Mouse (Mus musculus) adrenal gland, adult 8-10 months (tissue): ENCODE measurements around the gene Dnmt1. TPM values are rescaled to one million over a fixed set of nuclear protein-coding genes. Genes with fewer than 3 reads are reported as not detected.

ENCODE experiments used
- DNase-seq: peaks from one replicate; pipeline ENCODE4 v3.0.0; 2022
- microRNA-seq, 2 experiments: library from miRNA; unstranded; fragments of <30 nt; microRNA quantifications; one replicate each; pipeline ENCODE4 v1.2.0; 2022
- total RNA-seq, 4 experiments: library from RNA; stranded (reverse); gene quantifications; 2 replicates each; pipeline ENCODE4 v1.2.4; 2022

The Dnmt1 gene
- total RNA-seq, 4 experiments from 2014 or later: 39.6 to 63.8 (median 47.8) TPM

DNA sequence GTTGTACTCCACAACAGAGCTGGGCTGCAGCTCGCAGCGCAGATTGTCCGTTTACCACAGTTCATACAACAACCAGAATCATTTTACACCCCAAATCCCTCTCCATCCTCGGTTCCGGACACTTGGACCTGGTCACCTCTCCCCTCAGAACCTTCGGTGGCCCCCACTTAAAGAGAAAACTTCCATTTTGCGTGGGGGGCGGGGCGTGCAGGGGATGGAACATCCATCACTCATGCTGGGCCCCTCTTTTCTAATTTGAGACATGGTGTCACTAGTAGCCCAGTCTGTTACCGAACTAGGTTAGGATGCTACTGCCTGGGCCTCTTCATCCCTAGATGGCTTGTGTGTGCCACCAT lies 81.0 kb downstream of the Dnmt1 start:
- no peak for DNase-seq

GRCm38 (mm10) chr9:20878041-20878709 lies 81.5 kb downstream of the Dnmt1 start:
- DNase-seq: peak; percentile 99

GRCm38 (mm10) chr9:20877118-20878040 lies 82.3 kb downstream of the Dnmt1 start:
- no peak for DNase-seq

GRCm38 (mm10) chr9:20876318-20877117 lies 83.2 kb downstream of the Dnmt1 start:
- no peak for DNase-seq

GRCm38 (mm10) chr9:20875021-20875790 lies 84.5 kb downstream of the Dnmt1 start:
- DNase-seq: no peak

DNA sequence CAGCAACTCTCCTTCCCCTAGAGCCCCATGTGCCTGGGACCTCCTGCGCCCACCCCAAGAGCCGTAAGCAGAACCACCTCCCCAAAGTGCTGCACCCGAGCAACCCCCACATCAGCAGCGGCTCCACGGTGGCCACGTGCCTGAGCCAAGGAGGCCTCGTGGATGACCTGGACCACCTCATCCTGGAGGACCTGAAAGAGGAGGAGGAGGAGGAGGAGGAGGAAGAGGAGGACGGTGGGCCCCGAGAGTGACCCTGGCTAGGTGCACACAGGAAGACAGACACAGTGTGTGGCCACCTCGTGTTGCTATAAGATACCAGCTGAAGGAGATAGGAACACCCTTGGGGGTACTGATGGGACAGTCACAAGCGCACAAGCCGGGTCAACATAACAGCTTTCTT lies 86.2 kb downstream of the Dnmt1 start:
- no peak for DNase-seq

DNA sequence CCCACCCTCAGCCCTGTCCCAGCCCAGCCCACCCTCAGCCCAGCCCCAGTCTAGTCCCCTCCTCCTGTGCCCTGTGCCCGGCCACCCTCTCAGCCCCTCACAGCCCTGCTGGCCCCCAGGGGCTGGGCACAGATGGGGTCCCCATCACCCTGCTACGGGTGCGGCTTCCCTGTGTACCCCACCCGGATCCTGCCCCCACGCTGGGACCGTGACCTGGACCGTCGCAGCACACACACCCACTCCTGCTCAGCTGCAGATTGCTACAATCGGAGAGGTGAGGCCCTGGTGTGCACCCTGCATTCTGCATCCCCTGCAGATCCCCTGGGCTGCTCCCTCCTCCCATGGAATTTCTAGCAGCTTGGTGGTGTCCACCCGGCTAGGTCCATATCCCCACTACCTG lies 86.7 kb downstream of the Dnmt1 start:
- DNase-seq: no peak

DNA sequence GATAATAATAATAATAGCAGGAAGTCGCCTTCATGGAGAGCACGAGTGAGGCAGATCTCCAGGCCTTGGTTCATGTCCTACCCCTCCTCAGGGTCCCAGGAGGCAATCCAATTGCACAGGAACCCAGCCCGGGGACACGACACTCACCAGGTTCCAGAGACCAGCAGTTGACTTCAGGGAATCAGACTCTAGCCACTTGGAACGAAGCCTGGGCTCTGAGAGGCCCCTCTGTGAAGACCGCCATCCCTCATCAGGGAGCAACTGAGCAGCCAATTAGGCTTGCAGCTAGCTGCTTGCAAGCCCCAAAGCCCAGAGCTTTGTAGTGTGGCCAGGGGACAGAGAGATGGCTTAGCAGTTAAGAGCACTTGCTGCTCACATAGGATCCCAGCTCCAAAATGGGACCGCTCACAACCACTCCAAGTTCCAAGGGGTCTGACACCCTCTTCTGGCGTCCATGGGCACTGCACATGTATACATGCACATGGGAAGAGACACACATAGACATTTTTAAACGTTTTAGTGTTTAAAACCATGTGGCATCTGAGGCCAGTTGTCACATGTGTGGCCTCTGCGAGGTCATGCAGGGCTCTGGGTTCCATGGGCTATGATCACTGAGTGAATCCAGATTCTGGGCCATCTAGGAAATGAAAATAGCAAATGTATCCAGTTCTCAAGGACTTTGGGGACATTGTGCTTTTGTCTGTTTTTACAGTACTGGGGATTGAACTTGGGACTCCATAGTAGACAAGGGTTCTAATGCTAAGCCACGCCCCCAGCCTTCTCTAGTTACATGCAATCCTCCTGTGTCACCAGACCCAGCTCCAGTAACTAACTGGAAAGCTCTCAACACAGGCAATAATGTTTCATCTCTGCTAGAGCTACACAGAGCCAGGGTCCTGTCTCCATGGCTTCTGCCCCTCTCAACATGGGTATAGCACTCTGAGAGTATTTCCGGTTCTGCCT lies 89.2 kb downstream of the Dnmt1 start:
- no peak for DNase-seq

DNA sequence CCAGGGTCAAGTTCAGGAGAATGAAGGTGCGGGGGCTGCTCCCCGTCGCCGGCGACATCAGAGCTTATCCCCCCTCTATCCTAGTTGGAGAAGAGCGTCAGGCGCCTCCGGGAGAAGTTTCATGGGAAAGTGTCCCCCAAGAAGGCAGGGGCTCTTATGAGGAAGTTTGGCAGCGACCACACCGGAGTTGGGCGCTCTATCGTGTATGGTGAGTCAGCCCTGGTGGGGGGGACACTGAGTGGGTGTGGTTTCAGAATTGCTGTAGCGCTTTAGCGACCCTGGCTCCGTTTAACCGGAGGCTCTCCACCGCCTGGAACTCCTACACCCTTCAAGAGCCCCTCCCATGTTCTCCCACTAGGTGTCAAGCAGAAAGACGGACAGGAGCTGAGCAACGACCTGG lies 90.4 kb downstream of the Dnmt1 start:
- DNase-seq: no peak

DNA sequence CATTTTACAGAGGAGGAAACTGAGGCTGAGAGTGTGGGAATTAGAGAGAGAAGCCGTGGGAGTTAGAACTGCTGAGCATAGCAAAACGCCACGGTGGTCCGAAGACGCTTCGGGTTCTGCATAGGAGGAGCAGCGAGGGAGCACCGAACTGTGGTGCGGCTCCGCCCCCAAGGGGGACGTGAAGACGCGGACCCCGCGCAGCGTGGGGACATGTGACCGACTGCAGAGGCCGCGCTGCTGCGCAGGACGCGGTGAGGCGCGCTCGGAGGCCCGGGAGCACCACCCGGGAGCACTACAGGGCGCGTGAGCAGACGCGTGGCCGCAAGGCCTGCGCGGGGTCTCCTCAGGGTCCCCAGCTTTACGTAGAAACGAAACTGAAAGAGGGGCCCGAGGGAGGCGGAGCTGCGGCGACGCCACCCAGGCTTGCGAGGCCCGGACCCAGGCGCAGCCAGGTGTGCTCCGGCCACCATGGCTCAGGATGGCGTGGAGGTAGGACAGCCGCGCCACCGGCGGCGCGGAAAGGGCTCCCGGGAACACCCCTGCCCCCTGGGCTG lies 91.2 kb downstream of the Dnmt1 start, which contains the start of gene A230050P20Rik:
Gene A230050P20Rik, plus strand, starts transcription at position 195 of the 554 bp plus-strand sequence.
- DNase-seq: no peak

DNA sequence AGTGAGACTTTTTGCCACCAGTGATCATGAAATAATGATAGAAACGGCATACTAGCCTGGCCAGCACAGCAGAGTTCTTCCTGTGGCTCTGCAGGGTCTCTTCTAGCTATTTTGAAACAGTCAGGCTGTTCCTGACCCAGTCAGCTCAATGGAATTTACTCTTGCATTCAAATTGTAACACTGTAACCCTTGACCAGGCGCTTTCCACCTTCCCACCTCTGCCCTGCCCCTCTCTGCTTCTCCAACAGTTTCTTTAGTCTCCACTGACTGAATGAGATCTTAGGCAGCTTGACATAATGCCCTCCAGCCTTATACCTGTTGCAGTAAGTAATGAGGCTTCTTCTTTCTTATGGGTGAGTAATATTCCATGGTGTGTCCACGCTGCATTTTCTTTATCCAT lies 92.8 kb downstream of the Dnmt1 start:
- DNase-seq: no peak

DNA sequence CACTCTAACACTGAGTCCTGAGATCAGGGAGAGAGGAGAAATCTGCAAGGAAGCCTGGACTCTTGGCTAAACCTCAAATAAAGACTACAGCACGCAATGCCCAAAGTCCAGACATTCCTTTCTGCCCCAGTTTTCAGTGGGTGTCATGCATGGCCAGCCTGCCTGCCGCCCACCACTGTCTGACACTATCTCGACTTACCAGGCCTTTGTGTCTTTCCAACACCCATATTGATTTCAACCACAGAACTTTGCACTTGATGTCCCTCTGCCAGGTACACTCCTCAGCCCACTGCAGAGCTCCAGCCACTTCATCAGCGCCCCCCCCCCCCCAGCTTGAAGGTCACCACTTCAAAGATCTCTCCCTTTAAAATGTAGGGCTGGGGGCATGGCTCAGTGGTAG lies 97.5 kb downstream of the Dnmt1 start:
- DNase-seq: no peak

- no peak for DNase-seq
Measured at GRCm38 (mm10) chr9:20861821-20862220, 97.9 kb downstream of the Dnmt1 start.

GRCm38 (mm10) chr9:20859926-20860325 lies 99.8 kb downstream of the Dnmt1 start:
- no peak for DNase-seq

Small RNAs within 50 kb of the gene (microRNA-seq; reads per million reads assigned to microRNA genes)
- 0 to 0.18 reads per million in 2 experiments for gene Mir7081

Other genes with a start within 250 kb of the Dnmt1 start
- 1 to 10 TPM in 1 of 4 experiments, under 1 TPM in 3; 0.42 to 1.1 (median 0.71) TPM for gene Olfm2, start 213.5 kb downstream of the Dnmt1 start, total RNA-seq
- gene Col5a3, start 144.8 kb downstream of the Dnmt1 start, total RNA-seq: 100 to 1,000 TPM in 3 of 4 experiments, 10 to 100 TPM in 1; 65.3 to 291 (median 201) TPM
- not detected for gene Rdh8, start 141.4 kb downstream of the Dnmt1 start, total RNA-seq
- gene A230050P20Rik, start 91.2 kb downstream of the Dnmt1 start, total RNA-seq: 10 to 100 TPM; 17.8 to 48.3 (median 32.4) TPM
- gene Angptl6, start 80.2 kb downstream of the Dnmt1 start, total RNA-seq: 1 to 10 TPM; 2.7 to 4.8 (median 3.2) TPM
- 10 to 100 TPM; 27.8 to 43.1 (median 35.8) TPM for gene Ppan, start 71.7 kb downstream of the Dnmt1 start, total RNA-seq
- 100 to 1,000 TPM; 152 to 182 (median 170) TPM for gene Eif3g, start 61.3 kb downstream of the Dnmt1 start, total RNA-seq
- gene S1pr2, start 16.9 kb upstream of the Dnmt1 start, total RNA-seq: 10 to 100 TPM; 18.8 to 36.9 (median 26.6) TPM
- gene Mrpl4, start 42.9 kb upstream of the Dnmt1 start, total RNA-seq: 100 to 1,000 TPM; 124 to 131 (median 129) TPM
- 10 to 100 TPM; 14.9 to 33.1 (median 22.2) TPM for gene Icam1, start 56.1 kb upstream of the Dnmt1 start, total RNA-seq
- gene Icam4, start 69.5 kb upstream of the Dnmt1 start, total RNA-seq: 1 to 10 TPM; 1.6 to 7.8 (median 5.4) TPM
- under 1 TPM; 0.23 to 0.94 (median 0.50) TPM for gene Icam5, start 72.2 kb upstream of the Dnmt1 start, total RNA-seq
- gene Zglp1, start 107.2 kb upstream of the Dnmt1 start, total RNA-seq: under 1 TPM in 1 of 4 experiments, not detected in 3; 0.70 TPM
- gene Gm49373, start 113.2 kb upstream of the Dnmt1 start, total RNA-seq: under 1 TPM; 0.24 to 0.68 (median 0.42) TPM
- 10 to 100 TPM; 40.3 to 55.0 (median 45.6) TPM for gene Fdx1l, start 113.7 kb upstream of the Dnmt1 start, total RNA-seq
- gene Gm38431, start 132.1 kb upstream of the Dnmt1 start, total RNA-seq: 1 to 10 TPM in 3 of 4 experiments, under 1 TPM in 1; 0.49 to 3.2 (median 2.3) TPM
- gene Raver1, start 132.1 kb upstream of the Dnmt1 start, total RNA-seq: 10 to 100 TPM; 43.9 to 78.6 (median 56.6) TPM
- 10 to 100 TPM; 15.3 to 30.3 (median 23.0) TPM for gene Tyk2, start 171.4 kb upstream of the Dnmt1 start, total RNA-seq
- gene Cdc37, start 190.1 kb upstream of the Dnmt1 start, total RNA-seq: 100 to 1,000 TPM; 162 to 190 (median 174) TPM
- 10 to 100 TPM in 2 of 4 experiments, 1 to 10 TPM in 2; 5.7 to 13.4 (median 9.8) TPM for gene Pde4a, start 205.8 kb upstream of the Dnmt1 start, total RNA-seq